Mouse (Mus musculus): ENCODE data around the gene Pecr. TPM values are rescaled to one million over a fixed set of nuclear protein-coding genes. Genes with fewer than 3 reads are reported as not detected.

Gene Pecr
- total RNA-seq (2014; rRNA removed): 262 and 269 TPM in 2 replicates
- 228 and 250 TPM in 2 replicates for polyA plus RNA-seq (2012; rRNA removed)

GRCm38 (mm10) chr1:72283992-72284485, at the start of gene Pecr, which contains the start of gene Tmem169:
TSS of gene Pecr (minus strand) at chr1:72284314.
TSS of gene Tmem169 (plus strand) at chr1:72284369.
- H3K27ac ChIP-seq (replicated peaks; ENCODE audit: insufficient read depth, low read depth, low read length): peak within 1 kb of the TSS; percentile 85

GRCm38 (mm10) chr1:72326162-72326821, 42.2 kb upstream of the Pecr start:
- DNase-seq (ENCODE audit: extremely low read depth, low read depth, low spot score): no peak
- Histone ChIP-seq H3K27ac (replicated peaks; ENCODE audit: insufficient read depth, low read depth, low read length) (no peak overlapping the region), H3K27me3 (ENCODE audit: control insufficient read depth, insufficient read depth, low read length) (no peaks in the 10 kb centered on the region), H3K4me1 (ENCODE audit: control insufficient read depth, insufficient read depth, low read length) (no peaks in the 10 kb centered on the region), H3K79me2 (ENCODE audit: control insufficient read depth, insufficient read depth, low read length) (no peaks in the 10 kb centered on the region), H3K36me3 (ENCODE audit: control insufficient read depth, insufficient read depth, low read length) (peaks cover 22% of the 10 kb centered on the region), H3K4me3 (ENCODE audit: insufficient read depth, low read depth, low read length) (no peak overlapping the region), H3K9ac (ENCODE audit: low read depth, low read length) (no peak overlapping the region)
- TF ChIP-seq CTCF (IDR thresholded peaks at IDR 0.05; ENCODE audit: low read depth, low read length) (no peak), POLR2A (IDR thresholded peaks at IDR 0.05; ENCODE audit: extremely low read depth, insufficient read depth, low read length) (no peak)
- 93% methylated on average over 11 of the region's 11 CpGs for WGBS

More at GRCm38 (mm10) chr1:72283992-72284485, at the start of gene Pecr, which contains the start of gene Tmem169:
- Histone ChIP-seq H3K36me3 (ENCODE audit: control insufficient read depth, insufficient read depth, low read length) (no peaks in the 10 kb centered on the region), H3K4me1 (ENCODE audit: control insufficient read depth, insufficient read depth, low read length) (peaks cover 27% of the 10 kb centered on the region), H3K9ac (ENCODE audit: low read depth, low read length) (peak within 1 kb of the TSS; percentile 81), H3K27me3 (ENCODE audit: control insufficient read depth, insufficient read depth, low read length) (no peaks in the 10 kb centered on the region), H3K4me3 (ENCODE audit: insufficient read depth, low read depth, low read length) (peak within 1 kb of the TSS; percentile 78), H3K79me2 (ENCODE audit: control insufficient read depth, insufficient read depth, low read length) (peaks cover 8% of the 10 kb centered on the region; the same call in 1 of the 2 replicates)
- TF ChIP-seq POLR2A (IDR thresholded peaks at IDR 0.05; ENCODE audit: extremely low read depth, insufficient read depth, low read length) (peak; percentile 81; the same call in 1 of the 2 replicates), CTCF (IDR thresholded peaks at IDR 0.05; ENCODE audit: low read depth, low read length) (peak; percentile 31; the same call in 1 of the 2 replicates)
- peak; percentile 94 for DNase-seq (ENCODE audit: extremely low read depth, low read depth, low spot score)
- under 1% methylated on average over 30 of the region's 30 CpGs for WGBS

- Histone ChIP-seq H3K27me3 (ENCODE audit: control insufficient read depth, insufficient read depth, low read length) (no peaks in the 10 kb centered on the region), H3K36me3 (ENCODE audit: control insufficient read depth, insufficient read depth, low read length) (peaks cover 37% of the 10 kb centered on the region), H3K9ac (ENCODE audit: low read depth, low read length) (no peak overlapping the region), H3K4me3 (ENCODE audit: insufficient read depth, low read depth, low read length) (no peak overlapping the region), H3K79me2 (ENCODE audit: control insufficient read depth, insufficient read depth, low read length) (no peaks in the 10 kb centered on the region), H3K4me1 (ENCODE audit: control insufficient read depth, insufficient read depth, low read length) (no peaks in the 10 kb centered on the region), H3K27ac (replicated peaks; ENCODE audit: insufficient read depth, low read depth, low read length) (no peak overlapping the region)
- no peak for DNase-seq (ENCODE audit: extremely low read depth, low read depth, low spot score)
- 95% methylated on average over 4 of the region's 4 CpGs for WGBS
- TF ChIP-seq POLR2A (IDR thresholded peaks at IDR 0.05; ENCODE audit: extremely low read depth, insufficient read depth, low read length) (no peak), CTCF (IDR thresholded peaks at IDR 0.05; ENCODE audit: low read depth, low read length) (no peak)
These were observed 39.1 kb upstream of the Pecr start for GRCm38 (mm10) chr1:72323248-72323647.

GRCm38 (mm10) chr1:72320759-72321158, 36.6 kb upstream of the Pecr start:
- WGBS: 77% methylated on average over 5 of the region's 5 CpGs
- Histone ChIP-seq H3K9ac (ENCODE audit: low read depth, low read length) (no peak overlapping the region), H3K36me3 (ENCODE audit: control insufficient read depth, insufficient read depth, low read length) (peaks cover 40% of the 10 kb centered on the region), H3K27me3 (ENCODE audit: control insufficient read depth, insufficient read depth, low read length) (no peaks in the 10 kb centered on the region), H3K27ac (replicated peaks; ENCODE audit: insufficient read depth, low read depth, low read length) (no peak overlapping the region), H3K4me3 (ENCODE audit: insufficient read depth, low read depth, low read length) (no peak overlapping the region), H3K4me1 (ENCODE audit: control insufficient read depth, insufficient read depth, low read length) (no peaks in the 10 kb centered on the region), H3K79me2 (ENCODE audit: control insufficient read depth, insufficient read depth, low read length) (no peaks in the 10 kb centered on the region)
- DNase-seq (ENCODE audit: extremely low read depth, low read depth, low spot score): no peak
- TF ChIP-seq CTCF (IDR thresholded peaks at IDR 0.05; ENCODE audit: low read depth, low read length): no peak
- no peak for TF ChIP-seq POLR2A (IDR thresholded peaks at IDR 0.05; ENCODE audit: extremely low read depth, insufficient read depth, low read length)

DNA sequence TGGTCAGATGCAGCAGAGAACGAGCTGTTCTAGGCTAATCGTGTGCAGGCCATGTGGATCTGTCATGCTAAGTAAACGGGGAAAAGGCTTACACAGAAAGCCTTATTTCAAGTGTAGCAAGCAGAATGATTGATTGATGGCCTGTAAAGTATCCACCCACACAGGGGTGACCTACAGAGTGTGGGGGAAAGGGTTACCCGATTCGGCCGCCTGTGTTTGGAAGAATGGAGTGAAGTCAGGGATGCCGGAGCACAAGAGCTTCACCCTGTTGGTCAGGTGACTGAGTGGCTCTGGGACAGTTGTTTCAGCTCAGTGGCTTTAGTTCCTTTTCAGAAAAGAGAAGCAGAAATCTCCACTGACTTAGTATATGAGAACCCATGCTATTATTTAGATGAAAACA, 32.8 kb upstream of the Pecr start:
- TF ChIP-seq CTCF (IDR thresholded peaks at IDR 0.05; ENCODE audit: low read depth, low read length) (no peak), POLR2A (IDR thresholded peaks at IDR 0.05; ENCODE audit: extremely low read depth, insufficient read depth, low read length) (no peak)
- no peaks in the 10 kb centered on the region for H3K79me2 ChIP-seq (ENCODE audit: control insufficient read depth, insufficient read depth, low read length)
- H3K4me3 ChIP-seq (ENCODE audit: insufficient read depth, low read depth, low read length): no peak overlapping the region
- no peak overlapping the region for H3K27ac ChIP-seq (replicated peaks; ENCODE audit: insufficient read depth, low read depth, low read length)
- WGBS: 78% methylated on average over 7 of the region's 7 CpGs
- no peaks in the 10 kb centered on the region for H3K4me1 ChIP-seq (ENCODE audit: control insufficient read depth, insufficient read depth, low read length)
- H3K27me3 ChIP-seq (ENCODE audit: control insufficient read depth, insufficient read depth, low read length): no peaks in the 10 kb centered on the region
- H3K36me3 ChIP-seq (ENCODE audit: control insufficient read depth, insufficient read depth, low read length): peaks cover 34% of the 10 kb centered on the region
- DNase-seq (ENCODE audit: extremely low read depth, low read depth, low spot score): no peak
- H3K9ac ChIP-seq (ENCODE audit: low read depth, low read length): no peak overlapping the region

GRCm38 (mm10) chr1:72316409-72316808, 32.3 kb upstream of the Pecr start:
- DNase-seq (ENCODE audit: extremely low read depth, low read depth, low spot score): no peak
- Histone ChIP-seq H3K4me3 (ENCODE audit: insufficient read depth, low read depth, low read length) (no peak overlapping the region), H3K27me3 (ENCODE audit: control insufficient read depth, insufficient read depth, low read length) (no peaks in the 10 kb centered on the region), H3K27ac (replicated peaks; ENCODE audit: insufficient read depth, low read depth, low read length) (no peak overlapping the region), H3K9ac (ENCODE audit: low read depth, low read length) (no peak overlapping the region), H3K36me3 (ENCODE audit: control insufficient read depth, insufficient read depth, low read length) (peaks cover 34% of the 10 kb centered on the region), H3K79me2 (ENCODE audit: control insufficient read depth, insufficient read depth, low read length) (no peaks in the 10 kb centered on the region), H3K4me1 (ENCODE audit: control insufficient read depth, insufficient read depth, low read length) (no peaks in the 10 kb centered on the region)
- no peak for TF ChIP-seq POLR2A (IDR thresholded peaks at IDR 0.05; ENCODE audit: extremely low read depth, insufficient read depth, low read length)
- no peak for TF ChIP-seq CTCF (IDR thresholded peaks at IDR 0.05; ENCODE audit: low read depth, low read length)
- WGBS: 94% methylated on average over 8 of the region's 8 CpGs
